Mouse (Mus musculus) testis, adult 2 months (tissue): ENCODE measurements around the gene Tm6sf1. TPM values are rescaled to one million over a fixed set of nuclear protein-coding genes. Genes with fewer than 3 reads are reported as not detected.
A peak's percentile ranks its signal among the peaks of the same experiment; 100 is the strongest.

Experiments used
- H3K27ac ChIP-seq: fragments of 200-500 bp; 2 replicates; pipeline ENCODE4 v1.5.1; 2012; ENCODE audit warnings: low read depth, low read length; ENCODE audit not compliant: control insufficient read depth, insufficient read depth
- H3K27me3 ChIP-seq: fragments of 200-500 bp; 2 replicates; pipeline ENCODE4 v1.6.1; 2012; ENCODE audit warnings: mild to moderate bottlenecking, low read length, moderate library complexity; ENCODE audit not compliant: control insufficient read depth, insufficient read depth
- H3K36me3 ChIP-seq: fragments of 200-500 bp; 2 replicates; pipeline ENCODE4 v1.6.1; 2012; ENCODE audit warnings: mild to moderate bottlenecking, low read length; ENCODE audit not compliant: control insufficient read depth, insufficient read depth
- H3K4me1 ChIP-seq: fragments of 200-500 bp; 2 replicates; pipeline ENCODE4 v1.6.1; 2012; ENCODE audit warnings: low read length; ENCODE audit not compliant: control insufficient read depth, insufficient read depth
- H3K4me3 ChIP-seq: fragments of 200-500 bp; 2 replicates; pipeline ENCODE4 v1.5.1; 2012; ENCODE audit warnings: low read depth, mild to moderate bottlenecking, low read length, moderate library complexity, mixed read lengths; ENCODE audit not compliant: control insufficient read depth
- CTCF ChIP-seq: fragments of 200-500 bp; IDR thresholded peaks from 2 replicates; pipeline ENCODE4 v1.5.1; 2012; ENCODE audit warnings: low read depth, mild to moderate bottlenecking, inconsistent platforms, low read length, moderate library complexity; ENCODE audit not compliant: control insufficient read depth, insufficient read depth, insufficient replicate concordance
- POLR2A ChIP-seq: fragments of 200-500 bp; IDR thresholded peaks from 2 replicates; pipeline ENCODE4 v1.6.1; 2012; ENCODE audit warnings: low read depth, mild to moderate bottlenecking, inconsistent platforms, low read length, moderate library complexity; ENCODE audit not compliant: control insufficient read depth
- polyA plus RNA-seq: library from polyadenylated mRNA; depleted of rRNA; stranded (reverse); fragments of >200 nt; gene quantifications from 2 replicates; pipeline ENCODE4 v1.2.3, GENCODE M21; 2012

Gene Tm6sf1
- polyA plus RNA-seq, 1 experiment, result 9.5 TPM

DNA sequence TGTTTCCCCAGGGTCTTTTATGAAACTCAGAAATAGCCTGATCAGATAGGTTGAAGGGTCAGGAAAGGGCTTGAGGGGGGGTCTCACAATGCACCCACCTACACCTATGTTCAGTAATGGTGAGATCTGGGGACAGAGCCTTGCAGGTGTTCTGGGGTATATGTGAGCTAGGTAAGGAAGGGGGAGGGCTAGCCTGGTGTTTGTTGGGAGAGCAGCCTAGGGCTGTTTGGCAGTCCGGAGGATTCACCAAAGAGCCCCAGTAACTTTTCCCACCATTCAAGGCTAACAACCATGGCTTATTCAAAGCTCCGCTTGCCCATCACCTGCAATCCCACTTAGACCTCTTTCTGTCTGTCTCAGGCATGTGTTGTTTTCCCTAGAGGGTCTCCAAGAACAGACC is 2.7 kb downstream of the Tm6sf1 start:
- Histone ChIP-seq H3K4me1 (peaks cover 14% of the 10 kb centered on the region), H3K36me3 (no peaks in the 10 kb centered on the region), H3K4me3 (no peak overlapping the region), H3K27me3 (no peaks in the 10 kb centered on the region), H3K27ac (no peak overlapping the region)
- TF ChIP-seq POLR2A, result no peak
- no peak for TF ChIP-seq CTCF

DNA sequence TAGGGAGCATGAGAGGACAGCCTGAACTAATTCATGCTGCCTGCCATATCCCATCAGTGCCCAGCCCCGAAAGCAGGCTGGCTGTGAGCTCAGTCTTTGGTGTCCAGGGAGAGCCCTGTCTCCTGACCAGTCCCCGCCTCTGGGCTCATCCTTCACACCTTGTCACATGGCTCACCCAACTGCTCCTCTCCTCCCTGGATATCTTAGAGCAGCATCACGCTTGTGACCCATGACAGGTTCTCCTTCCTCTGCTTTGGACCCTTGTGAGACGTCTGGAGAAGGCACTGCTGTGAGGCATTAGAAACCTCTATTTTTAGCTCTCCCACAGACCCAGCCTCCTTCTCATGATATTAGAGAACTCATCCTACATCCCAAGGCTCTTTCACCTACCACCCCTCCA is 3.1 kb downstream of the Tm6sf1 start:
- Histone ChIP-seq H3K36me3 (no peaks in the 10 kb centered on the region), H3K4me3 (no peak overlapping the region), H3K4me1 (peaks cover 14% of the 10 kb centered on the region), H3K27me3 (no peaks in the 10 kb centered on the region), H3K27ac (no peak overlapping the region)
- no peak for TF ChIP-seq POLR2A
- TF ChIP-seq CTCF, result no peak

DNA sequence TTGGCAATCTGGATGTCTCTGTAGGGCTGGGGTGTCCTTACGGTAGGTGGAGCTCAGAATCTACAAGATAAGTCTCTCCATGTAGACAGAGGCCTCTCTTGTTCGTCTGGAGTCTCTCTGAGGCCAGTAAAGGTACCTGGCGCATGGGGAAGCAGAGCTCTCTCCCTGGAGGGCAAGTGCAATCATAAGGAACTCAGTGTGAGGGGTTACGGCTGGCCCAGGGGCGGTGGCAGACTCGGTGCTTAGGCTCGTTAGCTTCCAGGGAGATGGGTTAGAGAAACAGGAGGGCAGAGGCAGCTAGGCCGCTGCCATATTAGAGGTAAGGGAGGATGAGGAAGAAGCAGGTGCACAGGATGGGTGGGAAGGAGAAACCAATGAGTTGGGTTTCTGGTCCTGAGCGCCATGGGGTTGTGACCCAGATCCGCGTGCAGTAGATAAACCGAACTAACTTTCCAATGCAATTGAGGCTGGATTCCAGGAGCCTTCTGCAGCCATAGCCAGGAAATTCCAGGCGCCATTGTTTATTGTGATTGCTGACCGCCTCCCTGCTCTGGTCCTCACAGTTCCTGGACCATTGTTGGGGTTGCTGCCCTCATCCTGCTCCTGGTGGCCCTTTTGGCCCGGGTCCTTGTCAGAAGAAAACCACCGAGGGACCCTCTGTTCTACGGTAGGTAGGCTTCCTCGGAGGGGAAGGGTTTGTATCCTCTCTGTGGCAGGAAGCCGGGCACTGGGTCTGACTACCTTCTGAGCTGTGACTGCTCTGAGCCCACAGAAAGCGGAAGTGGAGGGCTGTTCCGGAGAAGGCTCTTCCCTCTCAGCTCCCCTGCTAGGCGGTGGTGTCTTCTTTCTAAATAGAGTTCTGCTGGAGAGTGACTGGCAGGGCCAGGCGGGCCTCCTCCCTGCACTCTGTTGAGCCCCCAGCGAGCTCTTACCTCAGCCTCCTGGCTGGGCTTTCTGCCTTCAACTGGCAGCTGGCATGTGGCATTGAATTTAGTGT is 4.1 kb downstream of the Tm6sf1 start:
- TF ChIP-seq POLR2A (no peak), CTCF (no peak)
- Histone ChIP-seq H3K4me1 (peaks cover 14% of the 10 kb centered on the region), H3K27ac (no peak overlapping the region), H3K4me3 (no peak overlapping the region), H3K27me3 (no peaks in the 10 kb centered on the region), H3K36me3 (no peaks in the 10 kb centered on the region)

DNA sequence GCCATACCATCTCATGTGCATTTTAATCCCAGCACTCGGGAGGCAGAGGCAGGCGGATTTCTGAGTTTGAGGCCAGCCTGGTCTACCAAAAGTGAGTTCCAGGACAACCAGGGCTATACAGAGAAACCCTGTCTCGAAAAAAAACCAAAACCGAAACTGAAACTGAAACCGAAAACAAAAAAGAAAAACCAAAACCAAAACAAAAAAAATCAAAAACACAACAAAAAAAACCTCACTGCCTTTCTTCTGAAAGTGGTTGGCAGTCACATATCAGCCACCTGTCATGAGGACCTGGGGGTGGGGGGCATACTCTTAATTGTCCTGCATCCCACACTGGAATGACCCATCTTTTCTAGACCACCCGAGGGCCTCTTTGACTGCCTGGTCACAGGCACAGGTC is 5.8 kb downstream of the Tm6sf1 start:
- Histone ChIP-seq H3K4me1 (peaks cover 5% of the 10 kb centered on the region), H3K36me3 (no peaks in the 10 kb centered on the region), H3K27ac (no peak overlapping the region), H3K27me3 (no peaks in the 10 kb centered on the region), H3K4me3 (no peak overlapping the region)
- TF ChIP-seq POLR2A (no peak), CTCF (no peak)

DNA sequence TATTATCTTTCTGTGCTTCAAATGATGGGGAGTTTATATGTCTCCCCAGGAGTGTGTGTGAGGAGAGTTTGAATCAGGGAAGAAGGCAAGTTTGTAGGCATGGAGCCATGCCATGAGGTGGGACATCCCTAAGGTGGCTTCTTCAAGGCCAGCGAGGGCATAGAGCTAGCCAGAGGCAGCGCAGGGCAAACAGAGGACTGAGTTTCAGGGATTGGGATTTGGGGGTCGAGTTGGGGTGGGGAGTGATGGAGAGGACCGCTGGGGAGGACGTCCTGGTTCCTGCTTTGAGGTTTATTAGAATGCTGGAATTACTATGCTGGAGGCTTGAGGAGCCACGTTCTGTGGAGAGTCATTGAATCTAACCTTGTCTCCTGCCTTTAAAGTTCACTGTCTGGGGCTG is 7.1 kb downstream of the Tm6sf1 start:
- TF ChIP-seq POLR2A (no peak), CTCF (no peak)
- H3K4me3 ChIP-seq, result no peak overlapping the region
- H3K27ac ChIP-seq, result no peak overlapping the region
- no peaks in the 10 kb centered on the region for H3K27me3 ChIP-seq
- no peaks in the 10 kb centered on the region for H3K4me1 ChIP-seq
- no peaks in the 10 kb centered on the region for H3K36me3 ChIP-seq

DNA sequence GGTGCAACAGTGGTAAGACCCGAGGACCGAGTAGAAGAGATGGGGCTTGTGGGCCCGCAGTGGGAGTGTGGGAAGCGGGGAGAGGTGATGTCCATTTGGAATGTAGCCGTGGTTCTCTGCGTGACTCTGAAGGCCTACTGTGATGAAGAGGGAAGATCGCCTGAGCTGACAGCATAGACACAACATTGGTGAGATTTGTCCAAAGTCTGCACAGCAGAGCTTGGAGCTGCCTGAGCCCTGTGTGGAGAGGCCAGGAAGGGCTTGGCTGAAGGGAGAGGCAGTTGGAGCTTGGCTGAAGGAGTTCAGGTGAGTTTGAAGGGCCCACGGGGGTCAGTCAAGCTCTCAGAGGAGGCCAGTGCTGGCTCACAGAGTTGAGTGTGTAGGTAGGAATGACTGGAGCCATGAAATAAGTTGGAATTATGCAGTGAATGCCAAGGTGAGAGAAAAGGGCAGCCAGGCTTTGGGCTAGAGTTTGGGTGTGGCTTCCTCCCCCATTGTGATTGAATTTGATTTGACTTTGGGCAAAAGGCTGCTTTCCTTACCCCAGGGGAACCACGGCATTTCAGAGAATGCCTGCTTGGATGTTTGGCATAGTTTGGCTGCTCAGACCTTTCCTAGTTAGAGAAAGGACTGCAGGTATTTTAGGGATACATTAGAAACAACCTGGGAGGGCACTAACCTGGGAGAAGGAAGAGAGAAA is 8.6 kb downstream of the Tm6sf1 start:
- no peaks in the 10 kb centered on the region for H3K27me3 ChIP-seq
- no peak overlapping the region for H3K27ac ChIP-seq
- TF ChIP-seq POLR2A (no peak), CTCF (no peak)
- no peaks in the 10 kb centered on the region for H3K36me3 ChIP-seq
- H3K4me1 ChIP-seq, result no peaks in the 10 kb centered on the region
- no peak overlapping the region for H3K4me3 ChIP-seq

DNA sequence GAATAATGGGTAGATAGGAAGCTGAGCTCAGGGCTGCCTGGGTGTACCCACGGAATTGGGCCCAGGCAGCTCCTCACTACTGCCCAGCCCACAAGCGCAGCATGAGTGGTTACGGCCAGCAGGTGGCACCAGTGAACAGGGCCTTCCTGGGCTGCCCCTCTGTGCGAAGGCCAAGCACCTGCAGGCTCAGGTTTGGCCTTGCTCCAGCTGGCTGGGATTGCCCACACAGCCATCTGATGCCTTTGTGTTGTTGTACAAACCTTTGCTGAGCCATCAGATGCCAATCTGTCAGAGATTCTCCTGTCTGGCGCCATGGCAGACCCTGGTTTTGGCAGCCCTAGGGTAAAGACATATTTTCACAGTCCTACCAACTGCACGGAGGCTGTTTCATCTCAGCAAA is 9.4 kb downstream of the Tm6sf1 start:
- H3K36me3 ChIP-seq, result no peaks in the 10 kb centered on the region
- no peak overlapping the region for H3K4me3 ChIP-seq
- no peaks in the 10 kb centered on the region for H3K4me1 ChIP-seq
- TF ChIP-seq POLR2A (no peak), CTCF (peak; percentile 82)
- no peak overlapping the region for H3K27ac ChIP-seq
- no peaks in the 10 kb centered on the region for H3K27me3 ChIP-seq
